Mouse (Mus musculus): ENCODE measurements at regions not wholly inside any gene's neighbourhood (a gene's known extent, or its start where the extent isn't known, plus 50 kb on each side); places are given as distances from the start of the nearest gene placed in this dataset.

DNA sequence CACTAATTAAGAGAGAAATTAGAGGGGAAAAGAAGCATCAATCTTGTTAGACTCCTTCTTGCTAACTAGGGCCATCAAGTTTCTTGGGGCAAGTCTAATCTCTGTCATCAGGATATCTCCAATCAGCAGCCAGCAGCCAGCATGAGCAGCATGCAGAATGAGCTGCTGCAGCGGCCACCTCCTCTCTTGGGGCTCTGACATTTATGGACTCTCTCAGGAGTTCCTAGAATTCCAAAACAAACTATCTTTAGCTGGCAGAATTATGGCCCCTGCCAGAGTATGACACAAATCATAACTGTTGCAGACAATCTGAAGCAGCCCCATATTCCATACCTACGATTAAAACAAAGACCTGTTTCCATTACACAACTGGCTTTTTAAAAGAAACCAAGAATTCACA, 56.0 kb upstream of the Tfap2a start:
- Histone ChIP-seq H3K36me3 (replicated peaks; ENCODE audit: control insufficient read depth, insufficient read depth, low read length) (no peaks in the 10 kb centered on the region), H3K4me2 (ENCODE audit: low read depth, low read length) (no peak overlapping the region), H3K9ac (replicated peaks; ENCODE audit: low read depth, low read length) (no peak overlapping the region), H3K4me3 (ENCODE audit: low read depth, low read length) (no peak overlapping the region), H3K27ac (ENCODE audit: low read depth) (peak overlapping the region; percentile 33), H3K27me3 (ENCODE audit: control insufficient read depth, insufficient read depth, low read length) (no peaks in the 10 kb centered on the region), H3K9me3 (replicated peaks; ENCODE audit: control insufficient read depth, low read length) (no peaks in the 10 kb centered on the region), H3K4me1 (ENCODE audit: control insufficient read depth, insufficient read depth) (peaks cover 5% of the 10 kb centered on the region)
- TF ChIP-seq EP300 (IDR thresholded peaks at IDR 0.05; ENCODE audit: low read depth), result no peak
- TF ChIP-seq CTCF (IDR thresholded peaks at IDR 0.05; ENCODE audit: low read depth), result no peak
- peak; percentile 58; the same call in 1 of the 2 replicates for ATAC-seq (ENCODE audit: insufficient read depth, low read depth)
- WGBS, result 28% methylated on average over 2 of the region's 2 CpGs
- peak; percentile 19 for DNase-seq (ENCODE audit: low spot score)

DNA sequence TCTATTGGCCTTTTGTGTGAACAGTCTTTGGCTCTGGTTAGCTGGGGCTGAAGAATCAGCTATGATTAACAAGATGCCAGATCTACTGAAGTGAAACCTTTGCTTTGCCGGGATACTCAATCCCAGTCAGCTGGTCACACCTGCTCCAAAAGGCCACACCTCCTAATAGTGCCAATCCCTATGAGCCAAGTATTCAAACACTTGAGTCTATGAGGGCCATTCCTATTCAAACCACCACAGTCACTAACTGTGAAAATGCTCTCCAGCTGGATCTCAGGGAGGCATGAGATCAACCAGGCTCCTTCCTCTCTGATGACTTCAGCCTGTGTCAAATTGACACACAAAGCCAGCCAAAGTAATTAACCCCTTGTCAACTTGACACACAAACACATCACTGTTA, 54.8 kb upstream of the Tfap2a start:
- no peak overlapping the region for H3K4me3 ChIP-seq (ENCODE audit: low read depth, low read length)
- H3K9ac ChIP-seq (replicated peaks; ENCODE audit: low read depth, low read length), result no peak overlapping the region
- no peak overlapping the region for H3K4me2 ChIP-seq (ENCODE audit: low read depth, low read length)
- no peaks in the 10 kb centered on the region for H3K27me3 ChIP-seq (ENCODE audit: control insufficient read depth, insufficient read depth, low read length)
- 57% methylated on average over 1 of the region's 1 CpGs for WGBS
- TF ChIP-seq EP300 (IDR thresholded peaks at IDR 0.05; ENCODE audit: low read depth), result no peak
- no peak for TF ChIP-seq CTCF (IDR thresholded peaks at IDR 0.05; ENCODE audit: low read depth)
- no peak for ATAC-seq (ENCODE audit: insufficient read depth, low read depth)
- no peaks in the 10 kb centered on the region for H3K9me3 ChIP-seq (replicated peaks; ENCODE audit: control insufficient read depth, low read length)
- DNase-seq (ENCODE audit: low spot score), result no peak
- no peaks in the 10 kb centered on the region for H3K36me3 ChIP-seq (replicated peaks; ENCODE audit: control insufficient read depth, insufficient read depth, low read length)
- H3K27ac ChIP-seq (ENCODE audit: low read depth), result no peak overlapping the region
- H3K4me1 ChIP-seq (ENCODE audit: control insufficient read depth, insufficient read depth), result peaks cover 5% of the 10 kb centered on the region

DNA sequence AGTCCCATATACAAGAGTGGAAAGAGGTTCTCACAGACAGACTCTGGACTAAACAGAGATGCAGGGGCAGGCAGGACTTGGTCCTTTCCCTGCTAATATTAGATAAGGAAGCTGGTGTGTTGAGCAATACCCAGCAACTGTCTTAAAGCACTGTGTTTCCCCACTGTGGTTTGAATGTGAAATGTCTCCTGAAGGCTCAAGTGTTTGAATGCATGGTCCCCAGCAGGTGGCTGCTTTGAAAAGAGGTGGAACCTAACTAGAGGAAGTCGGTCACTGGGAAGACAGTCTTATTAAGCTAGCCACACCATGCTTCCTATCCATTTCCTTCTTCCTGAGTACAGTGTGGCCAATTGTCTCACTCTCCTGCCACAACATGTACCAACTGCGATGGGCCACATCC, 50.0 kb upstream of the Tfap2a start:
- Histone ChIP-seq H3K27ac (ENCODE audit: low read depth) (no peak overlapping the region), H3K4me1 (ENCODE audit: control insufficient read depth, insufficient read depth) (no peaks in the 10 kb centered on the region), H3K4me3 (ENCODE audit: low read depth, low read length) (no peak overlapping the region), H3K36me3 (replicated peaks; ENCODE audit: control insufficient read depth, insufficient read depth, low read length) (no peaks in the 10 kb centered on the region), H3K4me2 (ENCODE audit: low read depth, low read length) (no peak overlapping the region), H3K9ac (replicated peaks; ENCODE audit: low read depth, low read length) (no peak overlapping the region), H3K9me3 (replicated peaks; ENCODE audit: control insufficient read depth, low read length) (no peaks in the 10 kb centered on the region), H3K27me3 (ENCODE audit: control insufficient read depth, insufficient read depth, low read length) (no peaks in the 10 kb centered on the region)
- no peak for DNase-seq (ENCODE audit: low spot score)
- WGBS, result 66% methylated on average over 2 of the region's 2 CpGs
- TF ChIP-seq EP300 (IDR thresholded peaks at IDR 0.05; ENCODE audit: low read depth) (no peak), CTCF (IDR thresholded peaks at IDR 0.05; ENCODE audit: low read depth) (no peak)
- no peak for ATAC-seq (ENCODE audit: insufficient read depth, low read depth)
